Mouse (Mus musculus): ENCODE measurements at regions not wholly inside any gene's neighbourhood (a gene's known extent, or its start where the extent isn't known, plus 50 kb on each side); places are given as distances from the start of the nearest gene placed in this dataset.
A peak's percentile ranks its signal among the peaks of the same experiment; 100 is the strongest.

- no peak overlapping the region for H3K9ac ChIP-seq (ENCODE audit: low read length)
- no peak overlapping the region for H3K27ac ChIP-seq (ENCODE audit: low read depth, low read length)
- H3K36me3 ChIP-seq (ENCODE audit: control insufficient read depth, insufficient read depth, low read length), result no peaks in the 10 kb centered on the region
- H3K4me2 ChIP-seq (ENCODE audit: low read depth), result no peak overlapping the region
- H3K4me3 ChIP-seq (ENCODE audit: low read depth, low read length), result no peak overlapping the region
- WGBS, result 72% methylated on average over 6 of the region's 6 CpGs
- no peaks in the 10 kb centered on the region for H3K27me3 ChIP-seq (ENCODE audit: control insufficient read depth, insufficient read depth, low read length)
- no peaks in the 10 kb centered on the region for H3K4me1 ChIP-seq (ENCODE audit: control insufficient read depth, insufficient read depth, low read length)
- ATAC-seq (ENCODE audit: insufficient read depth, low FRiP score, low TSS enrichment) (no peak), DNase-seq (ENCODE audit: low spot score) (no peak)
- no peaks in the 10 kb centered on the region for H3K9me3 ChIP-seq (ENCODE audit: control insufficient read depth, low read length)
These were observed 297.0 kb upstream of the Gm10295 start for GRCm38 (mm10) chr7:71648314-71648713.

DNA sequence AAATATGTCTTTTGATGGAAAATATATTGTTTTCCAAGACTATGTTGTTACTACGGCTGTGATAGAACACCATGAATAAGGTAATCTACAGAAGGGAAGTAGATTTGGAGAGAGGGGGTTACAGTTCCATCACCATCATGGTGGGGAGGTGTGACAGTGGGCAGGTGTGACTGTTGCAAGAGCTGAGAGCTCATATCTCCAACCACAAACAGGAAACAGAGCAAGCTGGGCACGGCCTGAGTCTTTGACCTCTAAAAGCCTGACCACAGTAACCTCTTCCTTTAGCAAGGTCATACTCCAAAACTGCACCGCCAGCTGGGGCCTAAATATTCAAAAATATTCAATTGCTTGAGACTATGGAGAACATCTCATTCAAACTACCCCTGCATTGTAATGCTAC is 295.7 kb upstream of the Gm10295 start:
- Histone ChIP-seq H3K27me3 (ENCODE audit: control insufficient read depth, insufficient read depth, low read length) (no peaks in the 10 kb centered on the region), H3K4me1 (ENCODE audit: control insufficient read depth, insufficient read depth, low read length) (no peaks in the 10 kb centered on the region), H3K9ac (ENCODE audit: low read length) (no peak overlapping the region), H3K36me3 (ENCODE audit: control insufficient read depth, insufficient read depth, low read length) (no peaks in the 10 kb centered on the region), H3K27ac (ENCODE audit: low read depth, low read length) (no peak overlapping the region), H3K4me3 (ENCODE audit: low read depth, low read length) (no peak overlapping the region), H3K9me3 (ENCODE audit: control insufficient read depth, low read length) (no peaks in the 10 kb centered on the region), H3K4me2 (ENCODE audit: low read depth) (no peak overlapping the region)
- 88% methylated on average over 3 of the region's 3 CpGs for WGBS
- DNase-seq (ENCODE audit: low spot score), result no peak
- ATAC-seq (ENCODE audit: insufficient read depth, low FRiP score, low TSS enrichment), result no peak

DNA sequence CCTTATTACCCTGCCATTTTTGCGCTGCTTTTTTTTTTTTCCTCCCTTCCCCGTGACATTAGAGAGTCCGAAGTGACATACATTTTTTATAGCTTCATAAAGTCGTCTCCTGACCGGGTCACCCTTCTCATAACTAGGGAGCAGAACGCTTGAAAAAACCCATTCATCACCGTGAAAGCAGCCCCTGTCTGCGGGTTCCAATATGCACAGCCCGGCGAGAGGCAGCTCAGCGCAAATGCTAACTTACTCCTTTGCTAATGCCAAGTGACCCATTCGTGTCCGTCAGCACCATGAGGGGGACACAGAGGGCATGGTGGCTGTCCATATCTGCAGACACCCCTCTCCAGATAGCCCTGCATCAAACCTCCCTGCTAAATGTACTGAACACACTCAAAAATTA is 271.8 kb upstream of the Gm10295 start:
- H3K36me3 ChIP-seq (ENCODE audit: control insufficient read depth, insufficient read depth, low read length), result no peaks in the 10 kb centered on the region
- no peaks in the 10 kb centered on the region for H3K27me3 ChIP-seq (ENCODE audit: control insufficient read depth, insufficient read depth, low read length)
- H3K9me3 ChIP-seq (ENCODE audit: control insufficient read depth, low read length), result no peaks in the 10 kb centered on the region
- peak overlapping the region; percentile 25 for H3K4me2 ChIP-seq (ENCODE audit: low read depth)
- DNase-seq (ENCODE audit: low spot score) (peak; percentile 47), ATAC-seq (ENCODE audit: insufficient read depth, low FRiP score, low TSS enrichment) (peak; percentile 63; the same call in 1 of the 2 replicates)
- H3K9ac ChIP-seq (ENCODE audit: low read length), result no peak overlapping the region
- H3K4me1 ChIP-seq (ENCODE audit: control insufficient read depth, insufficient read depth, low read length), result no peaks in the 10 kb centered on the region
- no peak overlapping the region for H3K4me3 ChIP-seq (ENCODE audit: low read depth, low read length)
- no peak overlapping the region for H3K27ac ChIP-seq (ENCODE audit: low read depth, low read length)
- WGBS, result 31% methylated on average over 13 of the region's 13 CpGs

DNA sequence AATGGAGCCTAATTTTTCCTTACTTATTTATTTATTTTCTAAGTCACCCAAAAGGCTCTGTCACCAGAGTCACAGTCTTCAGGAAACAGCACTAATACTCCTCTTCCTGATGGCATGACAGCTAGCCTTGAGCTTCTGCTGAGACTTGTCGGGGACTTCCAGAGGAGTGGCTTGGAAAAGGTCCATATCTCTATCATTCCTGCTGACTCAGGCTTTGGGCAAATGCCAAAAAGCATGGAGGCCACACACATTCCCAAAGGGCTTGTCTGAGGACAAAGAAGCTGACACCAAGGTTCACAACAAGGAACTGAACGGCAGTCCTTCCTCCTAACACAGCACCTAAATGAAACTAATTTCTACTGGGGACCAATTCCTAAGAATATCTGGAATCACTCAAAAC is 251.9 kb upstream of the Gm10295 start:
- 84% methylated on average over 2 of the region's 2 CpGs for WGBS
- ATAC-seq (ENCODE audit: insufficient read depth, low FRiP score, low TSS enrichment) (no peak), DNase-seq (ENCODE audit: low spot score) (no peak)
- Histone ChIP-seq H3K9ac (ENCODE audit: low read length) (no peak overlapping the region), H3K4me3 (ENCODE audit: low read depth, low read length) (no peak overlapping the region), H3K27me3 (ENCODE audit: control insufficient read depth, insufficient read depth, low read length) (no peaks in the 10 kb centered on the region), H3K9me3 (ENCODE audit: control insufficient read depth, low read length) (no peaks in the 10 kb centered on the region), H3K36me3 (ENCODE audit: control insufficient read depth, insufficient read depth, low read length) (no peaks in the 10 kb centered on the region), H3K4me2 (ENCODE audit: low read depth) (no peak overlapping the region), H3K27ac (ENCODE audit: low read depth, low read length) (no peak overlapping the region), H3K4me1 (ENCODE audit: control insufficient read depth, insufficient read depth, low read length) (no peaks in the 10 kb centered on the region)

DNA sequence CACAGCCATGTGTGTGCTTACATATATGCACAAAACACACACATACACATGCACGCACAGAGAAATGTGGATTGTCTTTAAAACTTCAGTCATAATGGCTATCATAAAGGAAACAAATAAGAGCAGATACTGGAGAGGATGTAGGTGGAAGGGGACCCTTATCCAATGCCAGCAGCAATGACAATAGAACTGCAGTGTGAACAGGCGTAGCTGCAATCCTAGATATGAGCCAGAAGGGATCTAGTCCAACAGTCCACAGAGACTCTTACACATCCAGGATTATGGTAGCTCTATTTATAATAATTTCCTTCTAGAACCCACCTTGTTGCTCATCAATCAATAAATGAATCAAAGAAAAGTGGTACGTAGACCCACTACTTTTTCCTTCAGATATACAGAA is 245.5 kb upstream of the Gm10295 start:
- Histone ChIP-seq H3K27ac (ENCODE audit: low read depth, low read length) (no peak overlapping the region), H3K9me3 (ENCODE audit: control insufficient read depth, low read length) (no peaks in the 10 kb centered on the region), H3K4me1 (ENCODE audit: control insufficient read depth, insufficient read depth, low read length) (no peaks in the 10 kb centered on the region), H3K36me3 (ENCODE audit: control insufficient read depth, insufficient read depth, low read length) (no peaks in the 10 kb centered on the region), H3K9ac (ENCODE audit: low read length) (no peak overlapping the region), H3K4me3 (ENCODE audit: low read depth, low read length) (no peak overlapping the region), H3K27me3 (ENCODE audit: control insufficient read depth, insufficient read depth, low read length) (no peaks in the 10 kb centered on the region), H3K4me2 (ENCODE audit: low read depth) (no peak overlapping the region)
- ATAC-seq (ENCODE audit: insufficient read depth, low FRiP score, low TSS enrichment), result no peak
- no peak for DNase-seq (ENCODE audit: low spot score)
- 95% methylated on average over 3 of the region's 3 CpGs for WGBS

GRCm38 (mm10) chr7:71587626-71588025 is 236.3 kb upstream of the Gm10295 start:
- Histone ChIP-seq H3K9me3 (ENCODE audit: control insufficient read depth, low read length) (no peaks in the 10 kb centered on the region), H3K27me3 (ENCODE audit: control insufficient read depth, insufficient read depth, low read length) (no peaks in the 10 kb centered on the region), H3K36me3 (ENCODE audit: control insufficient read depth, insufficient read depth, low read length) (no peaks in the 10 kb centered on the region), H3K4me1 (ENCODE audit: control insufficient read depth, insufficient read depth, low read length) (no peaks in the 10 kb centered on the region), H3K4me3 (ENCODE audit: low read depth, low read length) (no peak overlapping the region), H3K4me2 (ENCODE audit: low read depth) (no peak overlapping the region), H3K27ac (ENCODE audit: low read depth, low read length) (no peak overlapping the region), H3K9ac (ENCODE audit: low read length) (no peak overlapping the region)
- no peak for DNase-seq (ENCODE audit: low spot score)
- no peak for ATAC-seq (ENCODE audit: insufficient read depth, low FRiP score, low TSS enrichment)
- WGBS, result 77% methylated on average over 5 of the region's 5 CpGs

DNA sequence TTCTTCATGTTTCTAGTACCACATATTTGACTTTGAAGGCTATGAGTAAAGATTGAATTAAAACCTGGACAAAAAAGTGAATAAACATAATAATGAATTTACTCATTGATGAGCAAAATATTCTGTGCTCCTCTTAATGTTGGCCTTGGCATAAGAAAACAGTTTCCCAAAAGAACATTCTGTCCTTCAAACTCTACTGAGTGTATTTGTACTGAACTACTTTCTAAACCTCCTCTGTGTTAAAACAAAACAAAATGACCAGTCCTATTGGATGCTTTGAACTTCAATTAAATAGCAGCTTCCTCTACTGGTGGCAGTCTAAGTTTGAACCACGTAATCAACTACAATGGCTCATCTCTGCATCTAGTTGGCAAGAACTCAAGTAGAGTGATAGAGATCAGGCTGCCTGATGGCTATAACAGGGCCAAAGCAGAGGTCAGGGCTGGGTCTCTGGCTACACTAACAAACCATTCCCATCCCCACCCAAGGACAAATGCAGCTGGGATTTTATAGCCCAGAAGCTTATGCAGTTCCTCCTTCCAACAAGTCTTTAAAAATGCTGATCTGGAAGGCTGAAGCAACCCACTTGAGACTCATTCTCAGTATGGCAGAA is 232.3 kb upstream of the Gm10295 start:
- DNase-seq (ENCODE audit: low spot score), result no peak
- Histone ChIP-seq H3K4me1 (ENCODE audit: control insufficient read depth, insufficient read depth, low read length) (no peaks in the 10 kb centered on the region), H3K27ac (ENCODE audit: low read depth, low read length) (no peak overlapping the region), H3K27me3 (ENCODE audit: control insufficient read depth, insufficient read depth, low read length) (no peaks in the 10 kb centered on the region), H3K36me3 (ENCODE audit: control insufficient read depth, insufficient read depth, low read length) (no peaks in the 10 kb centered on the region), H3K9ac (ENCODE audit: low read length) (no peak overlapping the region), H3K4me3 (ENCODE audit: low read depth, low read length) (no peak overlapping the region), H3K4me2 (ENCODE audit: low read depth) (no peak overlapping the region), H3K9me3 (ENCODE audit: control insufficient read depth, low read length) (no peaks in the 10 kb centered on the region)
- 40% methylated on average over 1 of the region's 1 CpGs for WGBS
- no peak for ATAC-seq (ENCODE audit: insufficient read depth, low FRiP score, low TSS enrichment)

- Histone ChIP-seq H3K4me1 (ENCODE audit: control insufficient read depth, insufficient read depth, low read length) (no peaks in the 10 kb centered on the region), H3K9me3 (ENCODE audit: control insufficient read depth, low read length) (no peaks in the 10 kb centered on the region), H3K4me2 (ENCODE audit: low read depth) (no peak overlapping the region), H3K27me3 (ENCODE audit: control insufficient read depth, insufficient read depth, low read length) (no peaks in the 10 kb centered on the region), H3K36me3 (ENCODE audit: control insufficient read depth, insufficient read depth, low read length) (no peaks in the 10 kb centered on the region), H3K4me3 (ENCODE audit: low read depth, low read length) (no peak overlapping the region), H3K9ac (ENCODE audit: low read length) (no peak overlapping the region), H3K27ac (ENCODE audit: low read depth, low read length) (no peak overlapping the region)
- no peak for ATAC-seq (ENCODE audit: insufficient read depth, low FRiP score, low TSS enrichment)
- peak; percentile 71 for DNase-seq (ENCODE audit: low spot score)
- WGBS, result 19% methylated on average over 3 of the region's 3 CpGs
These were observed 230.5 kb upstream of the Gm10295 start for GRCm38 (mm10) chr7:71581746-71582145.

DNA sequence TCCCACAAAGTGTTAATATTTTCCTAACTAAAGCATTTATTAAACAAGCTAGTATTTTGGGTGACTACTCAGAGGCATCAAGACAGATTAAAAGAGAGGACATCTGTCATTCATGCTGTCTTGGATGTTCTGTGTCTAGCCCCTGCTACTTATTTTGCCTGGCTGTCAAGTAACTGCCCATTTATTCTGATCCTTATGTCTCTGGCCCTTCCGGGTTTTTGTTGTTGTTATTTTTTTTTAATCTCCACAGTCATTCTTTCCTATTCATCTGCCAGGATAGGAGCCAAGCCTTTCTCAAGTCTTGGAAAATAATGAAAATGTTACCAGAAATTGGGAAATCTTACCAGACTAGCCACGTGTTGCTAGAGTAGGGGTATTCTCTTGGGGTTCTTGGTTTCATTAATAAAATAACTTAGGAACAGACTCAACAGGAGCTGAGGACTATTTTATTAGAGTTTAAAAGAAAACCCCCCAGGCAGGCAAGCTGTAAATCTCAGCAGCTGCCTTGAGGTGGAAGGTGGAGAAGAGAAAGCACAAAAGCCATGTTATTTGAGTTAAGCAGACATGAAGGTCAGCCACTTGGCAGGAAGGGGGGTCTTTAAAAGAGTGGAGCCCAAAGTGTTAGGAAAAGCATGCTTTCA is 209.1 kb upstream of the Gm10295 start:
- H3K4me3 ChIP-seq (ENCODE audit: low read depth, low read length), result no peak overlapping the region
- DNase-seq (ENCODE audit: low spot score), result no peak
- H3K9ac ChIP-seq (ENCODE audit: low read length), result no peak overlapping the region
- H3K36me3 ChIP-seq (ENCODE audit: control insufficient read depth, insufficient read depth, low read length), result no peaks in the 10 kb centered on the region
- H3K27me3 ChIP-seq (ENCODE audit: control insufficient read depth, insufficient read depth, low read length), result no peaks in the 10 kb centered on the region
- no peaks in the 10 kb centered on the region for H3K9me3 ChIP-seq (ENCODE audit: control insufficient read depth, low read length)
- H3K4me2 ChIP-seq (ENCODE audit: low read depth), result no peak overlapping the region
- no peak overlapping the region for H3K27ac ChIP-seq (ENCODE audit: low read depth, low read length)
- no peaks in the 10 kb centered on the region for H3K4me1 ChIP-seq (ENCODE audit: control insufficient read depth, insufficient read depth, low read length)
- WGBS, result 49% methylated on average over 2 of the region's 2 CpGs
- no peak for ATAC-seq (ENCODE audit: insufficient read depth, low FRiP score, low TSS enrichment)

All from neural tube, embryonic 11.5 days (tissue).